Mouse (Mus musculus): ENCODE results near the gene Mthfd1l.

DNA sequence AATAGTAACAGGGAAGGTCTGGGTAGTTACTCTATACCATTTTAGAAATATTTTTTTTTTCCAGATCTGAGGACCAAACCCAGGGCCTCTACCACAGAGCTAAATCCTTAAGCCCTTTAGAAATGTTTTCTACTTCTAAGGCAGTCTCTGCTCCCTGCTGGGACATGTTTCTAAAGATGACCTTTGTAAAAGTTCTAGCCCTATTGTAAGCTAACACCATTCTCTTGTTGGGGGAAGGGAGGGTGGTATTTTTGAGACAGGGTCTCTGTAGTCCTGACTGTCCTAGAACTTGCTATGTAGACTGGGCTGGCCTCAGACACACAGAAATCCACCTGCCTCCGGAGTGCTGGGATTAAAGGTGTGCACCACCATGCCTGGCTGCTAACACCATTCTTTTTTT is 170.5 kb downstream of the Mthfd1l start:
- no peak for TF ChIP-seq CTCF (conservative IDR thresholded peaks at IDR 0.05; ENCODE audit: insufficient read depth, insufficient read length, low read depth, low read length)
- no peak for TF ChIP-seq POLR2A (IDR thresholded peaks at IDR 0.05; ENCODE audit: low read depth, low read length)

Data from kidney, adult 2 months (tissue).